Mouse (Mus musculus): ENCODE results near the gene Trip6.

GRCm38 (mm10) chr5:137343869-137344268 is 29.7 kb upstream of the Trip6 start:
- TF ChIP-seq CTCF (IDR thresholded peaks at IDR 0.05; ENCODE audit: borderline replicate concordance, insufficient read depth, low read depth, low read length) (no peak), POLR2A (IDR thresholded peaks at IDR 0.05; ENCODE audit: borderline replicate concordance, insufficient read depth, low read length) (no peak)

Data from cerebellum, adult 2 months (tissue).